Mouse (Mus musculus) CD8-positive naive resting alpha-beta T cell, adult 2 months (primary cell): ENCODE results near the gene Mast4.

Source experiments
- DNase-seq, 2 experiments: peaks; one replicate each; pipeline ENCODE4 v3.0.0; 2022; ENCODE audit warnings: low read depth in 2 of 2, low spot score in 2 of 2

Mast4 gene

DNA sequence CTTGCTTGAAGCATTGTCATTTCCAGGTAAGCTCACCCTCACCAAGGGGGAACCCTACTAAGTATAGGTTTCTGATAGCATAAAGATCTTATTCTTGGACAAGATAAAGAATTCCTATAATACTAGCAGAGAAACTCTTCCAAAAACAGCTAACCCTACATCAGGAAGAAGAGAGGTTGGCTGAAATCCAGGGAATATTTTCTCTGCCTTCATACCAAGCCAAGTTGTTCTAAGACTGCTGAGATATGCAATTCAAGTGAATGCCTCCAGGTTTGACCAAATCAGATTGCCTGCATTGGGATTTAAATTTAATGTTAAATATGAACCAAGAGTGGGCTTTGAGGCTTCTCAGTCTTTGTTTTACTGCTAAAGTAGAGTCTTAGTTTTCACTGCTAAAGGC lies 608.9 kb downstream of the Mast4 start:
- no peak for DNase-seq

GRCm38 (mm10) chr13:102716973-102717372 lies 617.3 kb downstream of the Mast4 start:
- no peak for DNase-seq

DNA sequence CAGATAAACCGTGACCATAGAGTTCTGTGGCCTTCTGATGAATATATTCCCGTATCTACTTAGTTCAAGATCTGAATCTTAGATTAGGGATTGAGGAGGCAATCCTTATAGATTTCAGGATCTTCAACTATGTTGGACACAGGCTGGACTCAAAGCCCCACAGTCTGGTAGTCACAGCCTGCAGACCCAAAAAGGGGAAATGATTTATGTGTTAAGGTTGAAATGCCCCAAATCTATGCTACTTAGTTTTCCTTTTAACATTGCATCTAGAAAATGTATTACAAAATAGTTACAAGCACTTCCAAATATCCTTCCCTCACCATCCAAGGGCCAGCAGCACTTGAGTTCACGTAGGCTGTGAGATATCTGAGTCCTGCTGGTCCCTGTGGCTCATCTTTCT lies 633.6 kb downstream of the Mast4 start:
- no peak for DNase-seq

DNA sequence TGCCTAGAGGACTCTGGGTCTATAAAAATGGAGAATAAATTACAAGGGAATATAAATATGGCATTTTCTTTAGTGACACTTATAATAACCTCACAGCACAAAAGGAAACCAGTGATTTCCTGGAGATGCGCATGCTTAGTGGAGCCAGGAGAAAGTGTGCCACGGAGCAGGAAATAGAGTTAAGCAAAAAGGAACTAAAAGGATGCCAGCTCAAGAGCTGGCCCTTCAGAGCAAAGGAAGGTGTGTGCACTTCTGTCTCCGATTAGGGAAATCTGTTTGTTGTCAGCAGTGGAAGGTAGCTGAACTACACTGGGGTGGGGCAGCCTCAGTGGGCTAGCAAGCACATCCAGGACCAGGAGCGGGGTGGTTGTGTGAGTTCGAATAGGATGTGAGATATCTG lies 634.1 kb downstream of the Mast4 start:
- no peak for DNase-seq

- DNase-seq = no peak
Observed at GRCm38 (mm10) chr13:102698751-102699323, 635.5 kb downstream of the Mast4 start.

- no peak for DNase-seq
Observed at GRCm38 (mm10) chr13:102698335-102698734, 636.0 kb downstream of the Mast4 start.

- no peak for DNase-seq
Observed at GRCm38 (mm10) chr13:102695121-102695905, 639.0 kb downstream of the Mast4 start.

DNA sequence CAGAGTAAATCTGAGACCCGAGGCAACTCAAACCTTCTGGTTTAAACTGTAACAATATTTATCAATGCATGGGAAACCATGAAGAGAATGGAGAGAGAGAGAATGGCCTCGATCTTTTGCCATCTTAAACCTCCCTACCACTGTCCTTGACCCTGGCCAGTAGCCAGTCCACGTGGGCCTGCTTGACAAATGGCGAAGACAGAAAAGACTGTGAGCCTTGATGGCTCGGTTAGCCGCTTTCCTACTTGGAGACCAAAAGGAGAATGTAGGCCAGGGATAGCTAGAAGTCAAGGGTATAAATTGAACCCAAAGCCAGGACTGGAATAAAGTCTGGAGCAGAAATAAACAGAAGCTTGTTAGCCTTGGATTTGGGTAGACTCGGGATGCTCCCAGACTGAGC lies 640.1 kb downstream of the Mast4 start:
- DNase-seq = no peak

- no peak for DNase-seq
Observed at GRCm38 (mm10) chr13:102693341-102693801, 640.9 kb downstream of the Mast4 start, which contains the start of gene Cd180. TSS of gene Cd180 (plus strand) at chr13:102693558.

DNA sequence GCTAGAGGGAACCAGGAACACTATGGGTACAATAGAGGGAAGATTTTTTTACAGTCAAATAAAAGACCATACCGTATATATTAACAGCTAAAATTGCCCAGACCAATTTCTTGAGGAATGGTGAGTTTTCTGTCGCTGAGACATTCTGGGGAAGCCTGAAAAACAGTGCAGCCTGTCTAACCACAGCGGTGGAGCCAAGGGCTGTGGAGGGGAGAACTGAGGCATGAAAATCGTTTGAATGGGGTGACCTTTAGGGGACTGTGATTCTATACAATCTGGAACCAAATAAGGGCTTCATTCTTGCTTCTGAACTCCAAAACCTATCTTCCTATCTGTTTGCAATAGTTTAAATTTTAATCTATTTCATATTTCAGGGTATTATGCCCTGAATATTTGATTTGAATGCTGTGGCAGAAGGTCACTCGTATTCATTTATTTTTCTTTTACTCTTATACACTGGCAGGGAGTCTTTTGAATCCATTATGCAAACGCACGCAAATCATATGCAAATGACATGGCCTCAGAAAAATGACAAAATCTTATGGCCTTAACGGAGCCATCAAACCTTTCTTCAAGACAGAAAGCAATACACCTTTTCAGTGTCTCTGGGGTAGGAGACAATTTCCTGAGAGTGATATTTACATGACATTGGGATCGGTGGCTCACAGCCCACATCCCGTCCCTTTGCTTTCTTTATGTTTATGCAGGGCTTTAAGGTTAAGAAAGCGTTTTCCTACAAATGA lies 642.7 kb downstream of the Mast4 start:
- no peak for DNase-seq

GRCm38 (mm10) chr13:102690184-102690583 lies 644.1 kb downstream of the Mast4 start:
- DNase-seq = no peak

- DNase-seq = no peak
Observed at GRCm38 (mm10) chr13:102689201-102690090, 644.9 kb downstream of the Mast4 start.

DNA sequence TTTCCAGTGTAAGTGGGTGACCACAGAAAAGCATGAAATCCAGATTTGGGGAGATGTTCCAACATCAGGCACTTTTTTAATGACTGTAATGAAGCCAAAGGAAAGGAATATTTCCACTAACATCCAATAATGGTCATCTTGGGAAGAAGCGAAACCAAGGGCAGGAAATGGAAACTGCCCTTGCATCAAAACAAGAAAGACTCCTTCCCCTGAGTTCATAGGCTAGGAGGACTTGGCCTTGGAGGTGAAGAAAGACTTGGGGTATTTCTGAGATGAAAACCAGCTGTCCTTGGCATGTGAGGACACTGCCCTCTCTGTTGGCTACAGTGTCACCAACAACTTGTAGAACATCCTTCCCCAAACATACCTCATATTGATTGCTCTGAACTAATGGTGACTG lies 646.2 kb downstream of the Mast4 start:
- no peak for DNase-seq

- DNase-seq = no peak
Observed at GRCm38 (mm10) chr13:102684890-102685289, 649.4 kb downstream of the Mast4 start.
